Mouse (Mus musculus) forebrain, embryonic 11.5 days (tissue): ENCODE results near the gene Fam83g. TPM values are rescaled to one million over a fixed set of nuclear protein-coding genes. Genes with fewer than 3 reads are reported as not detected.

Source experiments
- ATAC-seq: fragments of 200-750 bp; cut with Nextera tagmentation; replicated peaks from 2 replicates; pipeline ENCODE4 v1.8.0; 2017; ENCODE audit warnings: moderate TSS enrichment; ENCODE audit not compliant: low FRiP score
- DNase-seq: peaks from one replicate; pipeline ENCODE4 v3.0.0-alpha.2; 2017; ENCODE audit warnings: low spot score
- H3K27ac ChIP-seq: fragments of 300-500 bp; sonication (generic); 2 replicates; pipeline ENCODE4 v1.5.1; 2014; ENCODE audit warnings: low read depth, low read length
- H3K27me3 ChIP-seq: fragments of 300-500 bp; sonication (generic); 2 replicates; pipeline ENCODE4 v1.6.1; 2014; ENCODE audit warnings: mild to moderate bottlenecking, low read length, mixed read lengths; ENCODE audit not compliant: control insufficient read depth, insufficient read depth
- H3K36me3 ChIP-seq: fragments of 300-500 bp; sonication (generic); 2 replicates; pipeline ENCODE4 v1.6.1; 2014; ENCODE audit warnings: mild to moderate bottlenecking, low read length, moderate library complexity, mixed read lengths; ENCODE audit not compliant: control insufficient read depth, insufficient read depth
- H3K4me1 ChIP-seq: fragments of 300-500 bp; sonication (generic); replicated peaks from 2 replicates; pipeline ENCODE4 v1.6.1; 2014; ENCODE audit warnings: low read length, mixed read lengths; ENCODE audit not compliant: control insufficient read depth, insufficient read depth
- H3K4me2 ChIP-seq: fragments of 300-500 bp; sonication (generic); 2 replicates; pipeline ENCODE4 v1.6.1; 2014; ENCODE audit warnings: low read depth, mild to moderate bottlenecking, low read length, moderate library complexity, mixed read lengths; ENCODE audit not compliant: severe bottlenecking
- H3K4me3 ChIP-seq: fragments of 300-500 bp; sonication (generic); 2 replicates; pipeline ENCODE4 v1.5.1; 2014; ENCODE audit warnings: low read depth, low read length
- H3K9ac ChIP-seq: fragments of 300-500 bp; sonication (generic); 2 replicates; pipeline ENCODE4 v1.6.1; 2014; ENCODE audit warnings: low read length
- H3K9me3 ChIP-seq: fragments of 300-500 bp; sonication (generic); 2 replicates; pipeline ENCODE4 v1.6.1; 2016; ENCODE audit warnings: low read length, mixed read lengths; ENCODE audit not compliant: control insufficient read depth
- WGBS: fragments of 180-500 bp; shearing (Covaris S2); extraction: QIAGEN DNeasy Blood & Tissue Kit; methylation state at CpG from one replicate; pipeline ENCODE4 v1.1.7; 2014; 5-methylcytosine and 5-hydroxymethylcytosine counted together
- polyA plus RNA-seq: library from polyadenylated mRNA; unstranded; fragments of >200 nt; fragmentation: Nextera tagmentation; extraction: Ambion mirVana; gene quantifications from 2 replicates; pipeline ENCODE4 v1.2.1, GENCODE M21; 2014

The Fam83g gene
- polyA plus RNA-seq, 1 experiment from 2014 or later, result 0.65 TPM

DNA sequence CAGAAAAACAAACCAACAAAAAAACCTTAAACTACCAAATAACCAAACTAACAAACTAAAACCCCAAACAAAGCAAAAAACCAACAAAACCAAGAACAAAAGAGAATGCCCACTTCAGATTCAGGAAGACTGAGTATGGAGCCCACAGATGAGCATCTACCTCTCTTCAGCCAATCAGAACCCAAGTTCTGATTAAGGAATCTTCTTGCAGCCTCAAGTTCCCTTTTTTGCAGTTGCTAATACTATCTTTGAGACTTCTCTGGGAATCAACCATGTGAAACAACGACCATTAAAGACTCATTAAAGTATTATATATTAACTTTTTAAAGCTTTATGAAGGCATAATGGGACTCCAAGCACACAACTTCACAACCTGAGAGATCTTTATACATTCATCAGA lies 53.4 kb downstream of the Fam83g start:
- no peak for DNase-seq
- Histone ChIP-seq H3K36me3 (peaks cover 19% of the 10 kb centered on the region), H3K9ac (no peak overlapping the region), H3K9me3 (no peaks in the 10 kb centered on the region), H3K27ac (no peak overlapping the region), H3K4me3 (no peak overlapping the region), H3K27me3 (no peaks in the 10 kb centered on the region), H3K4me1 (no peaks in the 10 kb centered on the region), H3K4me2 (no peak overlapping the region)
- 94% methylated on average over 1 of the region's 1 CpGs for WGBS
- ATAC-seq, result no peak

DNA sequence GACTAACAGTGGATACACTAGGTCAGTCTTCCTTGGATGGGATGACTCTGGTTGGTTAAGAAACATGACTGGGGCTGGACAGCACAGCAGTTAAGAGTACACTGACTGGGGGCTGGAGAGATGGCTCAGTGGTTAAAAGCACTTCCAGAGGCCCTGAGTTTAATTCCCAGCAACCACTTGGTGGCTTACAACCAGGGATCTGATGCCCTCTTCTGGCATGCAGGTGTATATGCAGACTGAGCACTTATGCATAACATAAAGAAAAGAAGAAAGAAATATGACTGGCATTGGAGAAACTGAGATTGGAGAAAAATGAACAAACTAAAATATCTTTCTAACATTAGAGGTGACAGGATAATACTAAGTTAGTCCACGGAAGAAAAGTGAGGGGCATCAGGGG lies 56.6 kb downstream of the Fam83g start:
- Histone ChIP-seq H3K36me3 (peaks cover 14% of the 10 kb centered on the region), H3K4me3 (no peak overlapping the region), H3K4me1 (no peaks in the 10 kb centered on the region), H3K4me2 (no peak overlapping the region), H3K27me3 (no peaks in the 10 kb centered on the region), H3K9ac (no peak overlapping the region), H3K27ac (no peak overlapping the region), H3K9me3 (no peaks in the 10 kb centered on the region)
- WGBS, result 100% methylated on average over 1 of the region's 1 CpGs
- ATAC-seq (no peak), DNase-seq (no peak)

DNA sequence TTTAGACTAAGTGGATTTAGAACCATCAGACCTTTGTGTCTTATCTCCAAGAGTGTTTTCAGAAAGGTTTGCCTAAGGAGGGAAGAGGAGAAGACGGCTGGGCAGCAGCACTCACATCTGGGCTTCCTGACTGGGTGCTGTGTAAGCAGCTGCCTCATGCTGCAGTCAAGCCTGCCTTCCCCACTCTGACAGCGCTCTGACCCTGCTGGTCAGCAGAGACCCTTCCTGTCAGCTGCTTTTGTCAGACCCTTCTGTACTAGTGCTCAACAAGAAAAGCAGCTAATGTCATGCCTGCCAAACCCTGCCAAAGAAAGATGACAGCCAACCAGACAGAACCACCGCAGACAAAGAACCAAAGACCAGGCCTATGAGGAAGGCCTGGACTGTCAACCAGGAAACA lies 59.9 kb downstream of the Fam83g start:
- WGBS, result 87% methylated on average over 3 of the region's 3 CpGs
- ATAC-seq (no peak), DNase-seq (no peak)
- Histone ChIP-seq H3K4me3 (no peak overlapping the region), H3K9ac (no peak overlapping the region), H3K9me3 (no peaks in the 10 kb centered on the region), H3K36me3 (peaks cover 6% of the 10 kb centered on the region), H3K4me2 (no peak overlapping the region), H3K27me3 (no peaks in the 10 kb centered on the region), H3K4me1 (no peaks in the 10 kb centered on the region), H3K27ac (no peak overlapping the region)

DNA sequence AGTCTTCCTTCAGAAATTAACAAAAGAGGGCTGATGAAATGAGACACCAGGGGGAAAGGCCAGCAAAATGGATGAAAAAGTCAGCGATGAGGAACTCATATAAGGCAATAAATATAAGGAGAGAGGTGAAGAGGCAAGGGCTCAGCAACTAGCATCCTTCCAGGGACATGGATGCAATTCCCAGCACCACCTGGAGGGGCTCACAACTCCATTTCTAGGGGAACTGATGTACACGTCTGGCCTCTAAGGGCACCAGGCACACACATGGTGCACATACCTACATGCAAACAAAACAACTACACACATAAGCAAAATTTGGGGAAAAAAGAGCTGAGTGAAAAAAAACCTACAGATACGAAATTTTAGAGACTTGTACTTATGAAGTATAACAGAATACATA lies 60.6 kb downstream of the Fam83g start:
- no peaks in the 10 kb centered on the region for H3K27me3 ChIP-seq
- no peaks in the 10 kb centered on the region for H3K4me1 ChIP-seq
- H3K4me3 ChIP-seq, result no peak overlapping the region
- ATAC-seq (no peak), DNase-seq (no peak)
- 78% methylated on average over 3 of the region's 3 CpGs for WGBS
- no peaks in the 10 kb centered on the region for H3K9me3 ChIP-seq
- H3K9ac ChIP-seq, result no peak overlapping the region
- H3K27ac ChIP-seq, result no peak overlapping the region
- peaks cover 6% of the 10 kb centered on the region for H3K36me3 ChIP-seq
- H3K4me2 ChIP-seq, result no peak overlapping the region

DNA sequence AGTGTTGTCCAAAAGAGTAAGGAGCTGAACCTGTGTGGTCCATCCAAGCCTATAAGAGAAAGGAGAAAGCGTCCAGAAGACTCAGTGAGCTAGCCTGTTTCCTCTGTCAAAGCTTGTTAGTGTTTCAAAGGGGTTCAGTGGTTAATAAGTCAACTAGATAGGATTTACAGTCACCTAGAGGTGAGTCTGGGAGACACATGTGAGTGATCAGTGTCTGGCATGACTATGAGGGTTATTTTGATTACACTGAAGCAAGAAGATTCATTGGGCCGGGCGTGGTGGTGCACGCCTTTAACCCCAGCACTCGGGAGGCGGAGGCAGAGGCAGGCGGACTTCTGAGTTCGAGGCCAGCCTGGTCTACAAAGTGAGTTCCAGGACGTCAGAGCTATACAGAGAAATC lies 61.9 kb downstream of the Fam83g start:
- H3K9me3 ChIP-seq, result no peaks in the 10 kb centered on the region
- no peak overlapping the region for H3K4me2 ChIP-seq
- H3K27me3 ChIP-seq, result no peaks in the 10 kb centered on the region
- no peak overlapping the region for H3K9ac ChIP-seq
- peaks cover 2% of the 10 kb centered on the region for H3K36me3 ChIP-seq
- 90% methylated on average over 9 of the region's 9 CpGs for WGBS
- H3K4me1 ChIP-seq, result no peaks in the 10 kb centered on the region
- no peak overlapping the region for H3K4me3 ChIP-seq
- no peak overlapping the region for H3K27ac ChIP-seq
- DNase-seq, result no peak
- ATAC-seq, result no peak

DNA sequence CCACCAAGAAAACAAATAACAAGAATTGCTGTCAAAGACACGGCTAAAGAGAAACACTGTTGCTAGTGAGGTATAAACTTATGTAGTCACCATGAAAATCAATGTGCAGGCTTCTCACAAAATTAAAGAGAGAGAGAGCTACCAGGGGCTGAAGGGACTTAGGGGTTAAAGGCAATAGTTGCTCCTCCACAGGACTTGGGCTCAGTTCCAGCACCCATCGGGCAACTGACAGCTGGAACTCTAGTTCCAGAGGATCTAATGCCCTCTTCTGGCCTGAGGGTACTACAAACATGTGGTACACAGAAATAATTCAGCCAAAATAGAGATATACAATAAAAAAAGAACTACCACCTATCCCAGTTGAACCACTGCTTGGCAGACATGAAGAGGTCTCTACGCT lies 63.3 kb downstream of the Fam83g start:
- no peak for ATAC-seq
- peaks cover 4% of the 10 kb centered on the region; the same call in 1 of the 2 replicates for H3K36me3 ChIP-seq
- H3K4me2 ChIP-seq, result no peak overlapping the region
- no peaks in the 10 kb centered on the region for H3K27me3 ChIP-seq
- H3K9ac ChIP-seq, result no peak overlapping the region
- DNase-seq, result no peak
- no peak overlapping the region for H3K27ac ChIP-seq
- no peaks in the 10 kb centered on the region for H3K4me1 ChIP-seq
- WGBS, result 92% methylated on average over 3 of the region's 3 CpGs
- no peak overlapping the region for H3K4me3 ChIP-seq
- no peaks in the 10 kb centered on the region for H3K9me3 ChIP-seq

DNA sequence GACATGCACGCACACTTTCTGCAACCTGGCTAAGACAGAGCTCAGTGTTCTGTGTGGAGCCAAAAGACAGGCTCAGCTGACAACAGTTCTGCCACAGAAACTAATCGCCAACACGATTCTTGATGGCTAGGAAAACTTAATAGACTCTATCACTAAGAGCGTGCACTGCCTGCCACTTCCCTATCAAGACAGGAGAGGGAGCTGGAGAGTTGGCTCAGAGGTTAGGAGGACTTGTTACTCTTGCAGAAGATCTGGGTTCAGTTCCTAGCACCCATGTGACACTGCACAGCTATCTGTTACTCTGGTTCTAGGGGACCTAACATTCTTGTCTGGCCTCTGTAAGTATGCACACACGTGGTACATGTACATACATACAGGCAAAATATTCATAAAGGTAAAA lies 67.7 kb downstream of the Fam83g start:
- Histone ChIP-seq H3K36me3 (peaks cover 11% of the 10 kb centered on the region; the same call in 1 of the 2 replicates), H3K4me1 (no peaks in the 10 kb centered on the region), H3K9ac (no peak overlapping the region), H3K4me3 (no peak overlapping the region), H3K27ac (no peak overlapping the region), H3K9me3 (no peaks in the 10 kb centered on the region), H3K27me3 (no peaks in the 10 kb centered on the region), H3K4me2 (no peak overlapping the region)
- 81% methylated on average over 5 of the region's 5 CpGs for WGBS
- ATAC-seq (no peak), DNase-seq (no peak)

DNA sequence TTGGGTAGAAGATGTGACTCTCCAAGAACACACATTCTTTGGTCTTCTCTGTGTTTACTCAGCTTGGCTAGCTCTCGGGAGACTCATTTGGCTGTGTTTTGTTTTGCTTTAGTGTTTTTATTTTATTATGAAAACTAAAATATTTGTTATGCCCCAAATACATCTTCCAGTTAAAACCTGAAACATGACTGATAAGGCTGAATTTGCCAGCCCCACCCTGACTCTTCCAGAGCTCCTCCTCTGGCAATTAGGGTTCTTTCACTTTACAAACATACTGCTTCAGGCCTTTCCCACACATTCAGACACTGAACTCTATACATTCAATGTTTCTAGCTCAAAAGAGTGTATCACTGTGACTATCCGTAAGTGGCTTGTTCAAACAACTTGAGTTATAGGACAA lies 73.3 kb downstream of the Fam83g start:
- H3K9ac ChIP-seq, result no peak overlapping the region
- WGBS, result 89% methylated on average over 2 of the region's 2 CpGs
- H3K4me1 ChIP-seq, result peaks cover 5% of the 10 kb centered on the region; the same call in 1 of the 2 replicates
- no peaks in the 10 kb centered on the region for H3K27me3 ChIP-seq
- H3K4me3 ChIP-seq, result no peak overlapping the region
- H3K9me3 ChIP-seq, result no peaks in the 10 kb centered on the region
- no peak for ATAC-seq
- no peak overlapping the region for H3K4me2 ChIP-seq
- no peak for DNase-seq
- peaks cover 7% of the 10 kb centered on the region; the same call in 1 of the 2 replicates for H3K36me3 ChIP-seq
- no peak overlapping the region for H3K27ac ChIP-seq
